Mouse (Mus musculus) adrenal gland, adult 2 months (tissue): ENCODE data around the gene Gm45837. TPM values are rescaled to one million over a fixed set of nuclear protein-coding genes. Genes with fewer than 3 reads are reported as not detected.

ENCODE experiments used
- DNase-seq: peaks from one replicate; pipeline ENCODE4 v3.0.0; 2021
- polyA plus RNA-seq: library from polyadenylated mRNA; depleted of rRNA; stranded (reverse); fragments of >200 nt; gene quantifications from 2 replicates; pipeline ENCODE4 v1.2.3, GENCODE M21; 2012
- total RNA-seq, 2 experiments: library from RNA; stranded (reverse); gene quantifications; 2 replicates each; pipeline ENCODE4 v1.2.3; 2021

Gene Gm45837
- total and polyA plus RNA-seq, 3 experiments = 0.93 TPM; not detected in 2

- no peak for DNase-seq
Observed at GRCm38 (mm10) chr7:101391909-101392479, 18.7 kb upstream of the Gm45837 start.

DNA sequence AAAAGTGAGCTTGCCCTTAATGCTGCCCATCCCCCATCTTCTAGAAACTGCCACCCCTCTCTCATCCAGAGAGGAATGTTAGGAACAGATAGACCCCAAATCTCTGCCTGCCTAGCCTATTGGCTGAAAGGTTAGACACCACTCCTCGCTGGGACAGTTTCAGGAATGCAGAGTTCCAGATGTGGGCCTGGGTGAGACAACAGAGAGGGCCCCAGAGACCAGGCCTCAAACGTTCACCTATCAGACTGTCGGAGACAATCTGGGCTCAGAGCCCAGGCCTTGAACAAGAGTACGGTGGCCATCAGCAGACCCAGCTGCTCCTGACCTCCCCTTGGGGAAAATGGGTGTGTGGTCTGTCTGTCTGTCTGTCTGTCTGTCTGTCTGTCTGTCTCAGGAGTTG, 17.7 kb upstream of the Gm45837 start:
- no peak for DNase-seq

GRCm38 (mm10) chr7:101393694-101394504, 16.8 kb upstream of the Gm45837 start:
- peak; percentile 52 for DNase-seq

DNA sequence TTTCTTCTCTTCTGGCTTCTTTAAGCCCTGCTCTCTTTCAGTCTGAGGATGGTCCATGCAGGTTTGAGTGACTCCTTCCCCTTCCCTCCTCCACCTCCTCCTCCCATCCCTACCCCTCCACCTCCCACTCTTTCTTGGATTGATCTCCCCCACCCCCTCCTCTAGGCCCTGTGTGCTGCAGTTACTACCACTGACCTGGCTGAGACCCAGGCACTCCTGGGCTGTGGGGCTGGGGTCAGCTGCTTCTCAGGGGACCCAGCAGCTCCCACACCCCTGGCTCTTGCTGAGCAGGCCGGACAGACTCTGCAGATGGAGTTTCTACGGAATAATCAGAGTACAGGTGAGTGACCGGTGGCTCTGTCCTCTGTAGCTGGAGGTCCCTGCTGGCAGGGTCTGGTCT, 16.1 kb upstream of the Gm45837 start:
- no peak for DNase-seq

DNA sequence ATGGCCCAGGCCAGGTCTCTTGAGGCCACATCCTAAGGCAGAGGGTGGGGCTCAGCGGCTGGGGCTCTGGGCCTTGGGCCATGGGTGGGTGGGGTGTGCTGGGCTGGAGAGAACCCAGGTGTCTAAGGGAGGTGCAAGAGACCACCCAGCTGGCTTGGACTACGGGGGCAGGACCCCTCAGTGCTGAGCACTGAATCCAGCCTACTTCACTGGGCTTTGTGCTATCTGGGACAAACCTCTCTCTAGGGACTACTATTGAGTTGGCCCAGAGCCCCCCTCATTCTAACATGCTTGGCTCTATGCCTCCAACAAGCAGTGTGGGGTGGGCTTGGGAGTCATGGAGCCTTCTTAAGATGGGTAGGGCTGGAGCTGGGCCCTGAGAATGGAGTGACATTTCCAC, 15.2 kb upstream of the Gm45837 start:
- DNase-seq = no peak

GRCm38 (mm10) chr7:101397175-101397574, 13.5 kb upstream of the Gm45837 start:
- DNase-seq = peak; percentile 65

GRCm38 (mm10) chr7:101401510-101401909, 9.2 kb upstream of the Gm45837 start:
- no peak for DNase-seq

- DNase-seq = no peak
Observed at GRCm38 (mm10) chr7:101403831-101404230, 6.9 kb upstream of the Gm45837 start.

GRCm38 (mm10) chr7:101412796-101413195, 2.1 kb downstream of the Gm45837 start:
- DNase-seq = peak; percentile 76

DNA sequence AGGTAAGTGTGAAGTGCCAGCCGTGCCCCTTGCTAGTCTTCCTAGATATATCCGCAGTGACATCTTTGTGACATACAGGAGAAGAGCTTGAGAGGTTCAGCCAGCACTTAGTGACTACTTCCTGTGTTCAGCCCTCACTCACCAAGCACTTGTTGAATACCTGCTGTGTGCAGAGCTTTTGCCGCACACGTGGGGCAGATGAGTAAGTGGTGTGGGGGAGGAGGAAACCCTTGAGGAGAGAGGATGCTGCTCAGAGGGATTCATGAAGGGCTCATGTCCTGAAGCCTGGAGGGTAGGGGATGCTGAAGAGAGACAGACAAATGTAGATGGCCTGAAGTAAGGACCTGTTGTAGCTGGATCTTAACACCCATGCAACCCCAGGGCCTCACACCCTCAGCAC, 3.5 kb downstream of the Gm45837 start:
- DNase-seq = no peak

DNA sequence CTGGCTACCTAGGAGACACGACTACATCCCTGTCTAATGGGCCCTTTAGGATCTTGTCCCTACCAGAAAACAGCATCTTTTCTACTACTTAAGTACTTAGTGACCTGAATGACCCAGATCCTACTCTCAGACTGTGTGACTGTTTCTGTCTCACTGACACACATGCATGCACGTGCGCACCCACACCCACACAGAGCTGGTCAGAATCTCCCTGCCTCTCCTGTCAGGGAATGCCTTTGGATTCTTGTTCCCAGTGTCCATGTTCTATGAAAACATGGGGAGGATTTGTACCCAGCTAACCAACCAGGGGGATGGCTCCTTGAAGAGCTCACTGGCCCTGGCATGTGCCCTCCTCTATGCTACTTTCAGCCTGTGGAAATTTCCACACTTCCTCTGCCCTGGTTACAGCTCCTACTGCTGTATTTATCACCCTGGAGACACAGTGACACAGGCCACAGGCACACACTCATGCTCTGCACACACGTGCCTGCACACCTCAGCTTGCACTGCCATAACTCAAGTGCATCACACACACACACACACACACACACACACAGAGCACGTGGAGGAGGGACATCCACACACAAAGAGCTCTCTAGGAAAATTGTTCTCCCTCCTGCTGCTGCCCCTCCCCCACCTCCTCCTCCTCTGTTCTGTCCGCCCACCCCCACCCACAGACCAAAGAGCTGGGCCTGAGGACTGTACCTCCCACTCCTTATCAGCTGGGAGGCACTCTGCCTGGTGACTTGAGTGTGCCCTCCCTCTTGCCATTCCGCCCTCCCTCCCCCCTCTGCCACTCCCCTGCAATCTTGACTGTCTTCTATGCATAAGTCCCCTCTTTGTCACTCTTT, 4.2 kb downstream of the Gm45837 start:
- DNase-seq = peak; percentile 33

DNA sequence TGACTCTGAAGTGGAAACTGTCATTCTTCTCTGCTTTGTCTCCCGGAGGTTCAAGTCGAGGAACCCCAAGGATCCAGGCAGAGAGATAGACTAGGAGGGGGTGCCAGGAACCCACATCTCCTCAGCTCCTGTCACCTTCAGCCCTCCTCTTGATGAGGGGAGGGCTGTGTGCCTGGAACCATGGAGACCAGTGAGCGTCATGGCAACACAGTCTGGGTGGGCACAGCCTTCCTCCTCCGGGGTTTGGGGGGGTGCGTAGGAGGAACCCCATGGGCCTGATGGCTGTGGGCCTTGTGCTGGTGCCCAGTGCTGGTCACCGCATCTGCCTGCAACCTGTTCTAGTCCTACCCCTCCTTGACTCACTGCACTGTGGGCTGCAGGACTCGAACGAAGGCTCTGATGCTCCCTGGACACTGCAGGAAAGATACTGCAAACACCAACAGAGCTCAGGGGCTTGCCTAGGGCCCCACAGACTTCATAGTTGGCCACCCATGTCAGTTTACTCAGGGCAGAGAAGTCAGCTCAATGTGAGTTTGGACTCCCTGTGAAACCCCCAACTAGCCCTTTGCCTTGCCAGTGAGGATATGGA, 4.9 kb downstream of the Gm45837 start:
- DNase-seq = no peak

GRCm38 (mm10) chr7:101416391-101416790, 5.7 kb downstream of the Gm45837 start:
- no peak for DNase-seq

DNA sequence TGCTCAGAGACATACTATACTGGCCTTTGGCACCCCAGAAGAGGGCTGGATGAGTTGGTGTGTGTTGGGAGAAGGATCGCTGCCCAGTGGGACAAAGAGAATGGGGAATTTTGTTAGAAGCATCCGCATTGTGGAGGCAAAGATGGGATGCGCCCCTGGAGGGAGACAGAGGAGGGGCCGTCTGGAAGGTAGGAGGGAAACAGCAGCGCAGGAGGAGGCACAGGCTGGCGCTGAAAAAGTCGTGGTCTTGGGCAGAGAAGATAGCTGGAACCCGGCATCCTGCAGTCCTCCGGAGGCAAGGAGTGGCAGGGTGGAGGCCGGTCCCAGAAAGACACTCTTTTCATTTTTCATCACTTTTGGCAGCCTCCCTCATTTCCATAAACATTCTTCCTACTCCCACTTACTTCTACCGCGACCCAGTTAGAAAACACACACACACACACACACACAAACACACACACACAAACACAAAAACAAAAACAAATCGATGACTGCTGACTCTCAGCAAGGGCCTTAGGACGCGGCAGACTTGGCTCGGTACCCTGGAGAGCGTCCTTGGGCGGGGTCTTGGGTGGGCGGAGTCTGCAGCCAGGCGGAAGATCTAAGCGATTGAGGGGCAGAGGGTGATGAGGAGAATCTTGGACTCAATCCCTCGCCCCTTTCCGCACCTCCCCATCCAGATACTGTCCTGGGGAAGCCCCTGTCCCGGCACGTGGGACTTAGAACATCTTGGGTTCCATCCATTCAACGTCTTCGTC, 8.5 kb downstream of the Gm45837 start:
- no peak for DNase-seq

- DNase-seq = no peak
Observed at GRCm38 (mm10) chr7:101421529-101421928, 10.8 kb downstream of the Gm45837 start, which contains the start of gene Pde2a. Pde2a (plus strand) TSS chr7:101421691.

GRCm38 (mm10) chr7:101422069-101422468, 11.4 kb downstream of the Gm45837 start:
- DNase-seq = no peak

DNA sequence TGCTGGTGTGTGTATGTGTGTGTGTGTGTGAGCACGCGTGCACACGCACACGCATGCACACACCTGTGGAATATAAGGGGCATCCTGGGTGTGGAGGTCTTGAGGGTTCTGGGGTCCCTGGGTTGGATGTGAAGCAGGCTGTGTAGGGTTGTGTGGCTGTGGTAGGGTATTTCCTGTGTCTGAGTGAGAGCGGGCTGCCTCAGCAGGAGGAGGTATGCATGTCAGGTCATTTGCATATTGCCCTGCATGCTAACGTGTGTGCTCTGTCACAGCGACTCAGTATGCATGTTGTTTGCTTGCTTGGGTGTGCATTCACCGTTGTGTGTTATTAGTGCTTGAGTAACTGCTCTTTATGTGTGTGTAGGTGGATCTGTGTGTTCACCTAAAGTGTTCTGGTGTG, 12.0 kb downstream of the Gm45837 start:
- no peak for DNase-seq

- DNase-seq = no peak
Observed at GRCm38 (mm10) chr7:101423970-101424369, 13.3 kb downstream of the Gm45837 start.

DNA sequence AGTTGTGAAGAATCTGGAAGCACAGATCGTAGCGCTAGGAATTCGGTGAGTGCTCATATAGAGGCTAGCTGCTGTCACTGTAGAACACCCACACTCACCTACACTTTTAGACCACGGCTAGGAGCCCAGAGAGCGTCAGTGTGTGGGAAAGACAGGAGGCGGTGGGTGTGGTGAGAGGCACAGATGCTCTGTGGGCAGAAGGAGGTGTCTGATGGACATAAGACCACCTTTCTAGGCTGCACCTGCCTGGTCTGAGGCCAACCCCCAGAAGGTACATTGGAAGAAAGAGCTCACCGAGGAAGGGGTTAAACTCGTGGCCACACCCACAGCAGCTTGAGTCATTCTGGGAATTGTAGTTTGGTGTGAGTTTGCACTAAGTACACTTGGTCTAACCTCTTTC, 16.0 kb downstream of the Gm45837 start:
- no peak for DNase-seq

GRCm38 (mm10) chr7:101427736-101428135, 17.1 kb downstream of the Gm45837 start:
- DNase-seq = peak; percentile 49

- no peak for DNase-seq
Observed at GRCm38 (mm10) chr7:101435038-101435437, 24.4 kb downstream of the Gm45837 start.

GRCm38 (mm10) chr7:101437876-101438275, 27.2 kb downstream of the Gm45837 start:
- DNase-seq = no peak
